Mouse (Mus musculus): ENCODE results near the gene Hoxc9. TPM values are rescaled to one million over a fixed set of nuclear protein-coding genes. Genes with fewer than 3 reads are reported as not detected.

Hoxc9 gene
- polyA plus RNA-seq, 1 experiment from 2014 or later: not detected

- TF ChIP-seq CTCF (IDR thresholded peaks at IDR 0.05; ENCODE audit: low read depth) (no peak), EP300 (optimal IDR thresholded peaks at IDR 0.05) (no peak)
- Histone ChIP-seq H3K4me1 (replicated peaks; ENCODE audit: control insufficient read depth, insufficient read depth) (no peaks in the 10 kb centered on the region), H3K9me3 (ENCODE audit: control insufficient read depth, low read length) (no peaks in the 10 kb centered on the region), H3K27ac (replicated peaks) (no peak overlapping the region), H3K4me2 (replicated peaks; ENCODE audit: low read depth) (no peak overlapping the region), H3K9ac (ENCODE audit: low read length) (no peak overlapping the region), H3K36me3 (ENCODE audit: control insufficient read depth, insufficient read depth, low read length) (no peaks in the 10 kb centered on the region), H3K27me3 (ENCODE audit: control insufficient read depth, insufficient read depth, low read length) (peaks cover 38% of the 10 kb centered on the region), H3K4me3 (ENCODE audit: low read depth, low read length) (no peak overlapping the region)
- 14% methylated on average over 22 of the region's 22 CpGs for WGBS
- no peak for DNase-seq (ENCODE audit: low spot score)
- ATAC-seq (ENCODE audit: low FRiP score, low TSS enrichment): no peak
Observed at GRCm38 (mm10) chr15:102945185-102946077, 30.8 kb upstream of the Hoxc9 start.

GRCm38 (mm10) chr15:102947276-102947675 is 29.0 kb upstream of the Hoxc9 start:
- TF ChIP-seq CTCF (IDR thresholded peaks at IDR 0.05; ENCODE audit: low read depth) (no peak), EP300 (optimal IDR thresholded peaks at IDR 0.05) (no peak)
- 4% methylated on average over 9 of the region's 9 CpGs for WGBS
- Histone ChIP-seq H3K4me1 (replicated peaks; ENCODE audit: control insufficient read depth, insufficient read depth) (no peaks in the 10 kb centered on the region), H3K9me3 (ENCODE audit: control insufficient read depth, low read length) (no peaks in the 10 kb centered on the region), H3K36me3 (ENCODE audit: control insufficient read depth, insufficient read depth, low read length) (no peaks in the 10 kb centered on the region), H3K27ac (replicated peaks) (no peak overlapping the region), H3K4me2 (replicated peaks; ENCODE audit: low read depth) (no peak overlapping the region), H3K4me3 (ENCODE audit: low read depth, low read length) (no peak overlapping the region), H3K27me3 (ENCODE audit: control insufficient read depth, insufficient read depth, low read length) (peaks cover 32% of the 10 kb centered on the region), H3K9ac (ENCODE audit: low read length) (no peak overlapping the region)
- DNase-seq (ENCODE audit: low spot score): no peak
- ATAC-seq (ENCODE audit: low FRiP score, low TSS enrichment): no peak

- ATAC-seq (ENCODE audit: low FRiP score, low TSS enrichment): no peak
- no peak for DNase-seq (ENCODE audit: low spot score)
- TF ChIP-seq CTCF (IDR thresholded peaks at IDR 0.05; ENCODE audit: low read depth) (no peak), EP300 (optimal IDR thresholded peaks at IDR 0.05) (no peak)
- H3K9ac ChIP-seq (ENCODE audit: low read length): no peak overlapping the region
- WGBS: 11% methylated on average over 2 of the region's 2 CpGs
- H3K27ac ChIP-seq (replicated peaks): no peak overlapping the region
- H3K36me3 ChIP-seq (ENCODE audit: control insufficient read depth, insufficient read depth, low read length): no peaks in the 10 kb centered on the region
- peaks cover 37% of the 10 kb centered on the region for H3K27me3 ChIP-seq (ENCODE audit: control insufficient read depth, insufficient read depth, low read length)
- H3K9me3 ChIP-seq (ENCODE audit: control insufficient read depth, low read length): no peaks in the 10 kb centered on the region
- H3K4me1 ChIP-seq (replicated peaks; ENCODE audit: control insufficient read depth, insufficient read depth): no peaks in the 10 kb centered on the region
- no peak overlapping the region for H3K4me2 ChIP-seq (replicated peaks; ENCODE audit: low read depth)
- H3K4me3 ChIP-seq (ENCODE audit: low read depth, low read length): no peak overlapping the region
Observed at GRCm38 (mm10) chr15:102948842-102949241, 27.4 kb upstream of the Hoxc9 start.

GRCm38 (mm10) chr15:102949696-102950095 is 26.5 kb upstream of the Hoxc9 start:
- no peaks in the 10 kb centered on the region for H3K36me3 ChIP-seq (ENCODE audit: control insufficient read depth, insufficient read depth, low read length)
- no peak overlapping the region for H3K27ac ChIP-seq (replicated peaks)
- H3K27me3 ChIP-seq (ENCODE audit: control insufficient read depth, insufficient read depth, low read length): peaks cover 40% of the 10 kb centered on the region
- WGBS: 4% methylated on average over 20 of the region's 20 CpGs
- no peak for TF ChIP-seq CTCF (IDR thresholded peaks at IDR 0.05; ENCODE audit: low read depth)
- TF ChIP-seq EP300 (optimal IDR thresholded peaks at IDR 0.05): no peak
- H3K9ac ChIP-seq (ENCODE audit: low read length): no peak overlapping the region
- H3K9me3 ChIP-seq (ENCODE audit: control insufficient read depth, low read length): no peaks in the 10 kb centered on the region
- no peaks in the 10 kb centered on the region for H3K4me1 ChIP-seq (replicated peaks; ENCODE audit: control insufficient read depth, insufficient read depth)
- no peak overlapping the region for H3K4me2 ChIP-seq (replicated peaks; ENCODE audit: low read depth)
- DNase-seq (ENCODE audit: low spot score): no peak
- ATAC-seq (ENCODE audit: low FRiP score, low TSS enrichment): no peak
- H3K4me3 ChIP-seq (ENCODE audit: low read depth, low read length): no peak overlapping the region

- H3K27ac ChIP-seq (replicated peaks): no peak overlapping the region
- DNase-seq (ENCODE audit: low spot score) (no peak), ATAC-seq (ENCODE audit: low FRiP score, low TSS enrichment) (no peak)
- peaks cover 43% of the 10 kb centered on the region for H3K27me3 ChIP-seq (ENCODE audit: control insufficient read depth, insufficient read depth, low read length)
- H3K4me1 ChIP-seq (replicated peaks; ENCODE audit: control insufficient read depth, insufficient read depth): no peaks in the 10 kb centered on the region
- no peak overlapping the region for H3K4me3 ChIP-seq (ENCODE audit: low read depth, low read length)
- TF ChIP-seq CTCF (IDR thresholded peaks at IDR 0.05; ENCODE audit: low read depth): no peak
- TF ChIP-seq EP300 (optimal IDR thresholded peaks at IDR 0.05): no peak
- no peaks in the 10 kb centered on the region for H3K36me3 ChIP-seq (ENCODE audit: control insufficient read depth, insufficient read depth, low read length)
- no peak overlapping the region for H3K9ac ChIP-seq (ENCODE audit: low read length)
- H3K9me3 ChIP-seq (ENCODE audit: control insufficient read depth, low read length): no peaks in the 10 kb centered on the region
- H3K4me2 ChIP-seq (replicated peaks; ENCODE audit: low read depth): no peak overlapping the region
- 10% methylated on average over 2 of the region's 2 CpGs for WGBS
Observed at GRCm38 (mm10) chr15:102950877-102951276, 25.4 kb upstream of the Hoxc9 start.

GRCm38 (mm10) chr15:102953561-102953960 is 22.7 kb upstream of the Hoxc9 start:
- TF ChIP-seq EP300 (optimal IDR thresholded peaks at IDR 0.05): no peak
- no peak for TF ChIP-seq CTCF (IDR thresholded peaks at IDR 0.05; ENCODE audit: low read depth)
- no peaks in the 10 kb centered on the region for H3K9me3 ChIP-seq (ENCODE audit: control insufficient read depth, low read length)
- peaks cover 46% of the 10 kb centered on the region for H3K27me3 ChIP-seq (ENCODE audit: control insufficient read depth, insufficient read depth, low read length)
- H3K4me2 ChIP-seq (replicated peaks; ENCODE audit: low read depth): no peak overlapping the region
- no peaks in the 10 kb centered on the region for H3K36me3 ChIP-seq (ENCODE audit: control insufficient read depth, insufficient read depth, low read length)
- no peak for DNase-seq (ENCODE audit: low spot score)
- H3K9ac ChIP-seq (ENCODE audit: low read length): no peak overlapping the region
- 8% methylated on average over 6 of the region's 6 CpGs for WGBS
- no peak for ATAC-seq (ENCODE audit: low FRiP score, low TSS enrichment)
- no peak overlapping the region for H3K4me3 ChIP-seq (ENCODE audit: low read depth, low read length)
- H3K4me1 ChIP-seq (replicated peaks; ENCODE audit: control insufficient read depth, insufficient read depth): no peaks in the 10 kb centered on the region
- no peak overlapping the region for H3K27ac ChIP-seq (replicated peaks)

All from stomach, postnatal 0 days (tissue).